Mouse (Mus musculus) liver, embryonic 14.5 days (tissue): ENCODE results near the gene Sbno1.
"Not testable (repeated sequence)": the region's sequence is repeated elsewhere in the genome, so short reads cannot be mapped to it uniquely, and the experiment has no call there.

Experiments used
- CTCF ChIP-seq: IDR thresholded peaks from 2 replicates; pipeline ENCODE4 v1.5.1; 2016; ENCODE audit warnings: antibody characterized with exemption, low read depth, control low read depth
- EP300 ChIP-seq: IDR thresholded peaks from 2 replicates; pipeline ENCODE4 v1.6.1; 2016; ENCODE audit warnings: antibody characterized with exemption, low read depth

DNA sequence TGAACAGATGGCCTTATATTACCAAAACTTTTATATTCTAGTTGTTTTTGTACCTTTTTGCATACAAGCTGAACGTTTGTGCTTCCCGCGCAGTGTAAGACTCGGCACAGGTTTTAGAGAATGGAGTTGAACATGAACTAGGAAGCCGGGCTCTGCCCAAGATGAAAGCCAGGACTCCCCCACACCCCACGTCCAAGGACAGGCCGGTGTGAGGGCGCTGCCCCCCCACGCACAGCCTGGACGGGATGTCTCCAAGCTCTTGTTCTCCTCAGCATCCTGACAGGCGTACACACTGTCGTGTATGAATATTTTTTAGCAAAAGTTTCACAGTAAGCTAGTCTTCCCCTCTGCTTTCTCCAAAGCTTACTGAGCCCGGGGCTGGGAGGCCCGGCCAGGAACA lies 35.1 kb upstream of the Sbno1 start:
- TF ChIP-seq CTCF, EP300: not testable (repeated sequence)
